Mouse (Mus musculus) layer of hippocampus, postnatal 36 days (tissue): ENCODE data around the gene Sarnp. TPM values are rescaled to one million over a fixed set of nuclear protein-coding genes. Genes with fewer than 3 reads are reported as not detected.

ENCODE experiments used
- DNase-seq, 2 experiments: peaks; one replicate each; pipeline ENCODE4 v3.0.0; 2022
- total RNA-seq, 2 experiments: library from RNA; stranded (reverse); gene quantifications; 2 replicates each; pipeline ENCODE4 v1.2.3; 2021

Sarnp gene
- total RNA-seq, 2 experiments from 2014 or later, result 38.9 to 39.5 TPM

DNA sequence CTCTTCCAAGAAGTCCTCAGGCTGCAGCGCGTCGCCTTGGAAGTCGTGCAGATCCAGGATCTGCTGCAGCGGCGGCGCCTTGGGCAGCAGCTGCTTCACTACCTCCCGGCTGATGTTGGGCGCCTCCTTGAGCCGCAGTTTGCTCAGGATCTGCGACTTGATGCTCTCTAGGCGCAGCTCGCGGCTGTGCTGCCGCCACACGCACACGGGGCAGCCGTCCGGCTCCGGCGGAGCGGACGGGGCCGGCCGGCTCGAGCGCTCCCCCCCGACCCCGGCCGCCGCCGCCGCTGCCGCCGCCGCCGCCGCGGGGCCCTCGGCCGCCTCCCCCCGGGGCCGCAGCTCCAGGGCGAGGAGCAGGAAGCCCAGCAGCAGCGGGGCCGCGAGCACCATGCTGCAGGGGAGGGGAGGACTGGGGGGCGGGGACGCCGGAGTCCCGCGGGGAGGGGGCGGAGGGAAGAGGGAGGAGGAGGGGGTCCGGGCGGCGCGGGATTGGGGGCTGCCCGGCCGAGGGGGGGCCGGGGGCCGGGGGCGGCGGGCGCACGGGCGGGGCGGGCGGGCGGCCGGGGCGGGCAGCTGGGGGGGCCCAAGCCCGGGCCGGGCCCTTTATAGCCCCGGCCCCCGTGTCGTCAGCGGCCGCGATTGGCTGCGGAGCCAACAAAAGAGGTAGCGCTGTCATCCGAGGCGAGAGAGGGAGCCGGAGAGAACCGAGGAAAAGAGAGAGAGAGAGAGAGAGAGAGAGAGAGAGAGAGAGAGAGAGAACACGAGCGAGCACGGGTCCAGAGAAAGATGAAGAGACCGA lies 74.4 kb downstream of the Sarnp start, which contains the start of gene Gdf11:
Gene Gdf11, minus strand, starts transcription at position 423 of the 799 bp plus-strand sequence.
- peak; percentile 38 to 63 for DNase-seq

GRCm38 (mm10) chr10:128892246-128892645 lies 75.1 kb downstream of the Sarnp start:
- no peak for DNase-seq

DNA sequence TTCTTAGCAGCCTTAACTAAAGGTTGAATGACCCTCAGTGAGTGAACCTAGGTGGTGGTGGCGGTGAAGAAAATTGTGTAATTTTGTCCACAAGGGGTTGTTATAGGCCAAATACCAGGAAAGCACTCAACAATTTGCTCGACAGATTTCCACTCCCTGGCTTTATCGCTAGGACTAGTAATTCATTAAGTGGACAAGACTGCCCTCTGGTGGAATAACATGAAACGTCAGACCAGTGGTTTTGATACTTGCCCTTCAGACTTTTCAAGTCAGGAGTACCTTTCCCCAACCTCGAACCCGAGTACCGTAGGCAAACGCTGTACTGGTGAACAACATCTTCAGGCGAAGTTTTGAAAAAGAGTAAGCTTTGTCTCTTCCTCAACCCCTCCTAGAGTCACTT lies 78.3 kb downstream of the Sarnp start:
- peak in 1 of 2 experiments; percentile 74 for DNase-seq

DNA sequence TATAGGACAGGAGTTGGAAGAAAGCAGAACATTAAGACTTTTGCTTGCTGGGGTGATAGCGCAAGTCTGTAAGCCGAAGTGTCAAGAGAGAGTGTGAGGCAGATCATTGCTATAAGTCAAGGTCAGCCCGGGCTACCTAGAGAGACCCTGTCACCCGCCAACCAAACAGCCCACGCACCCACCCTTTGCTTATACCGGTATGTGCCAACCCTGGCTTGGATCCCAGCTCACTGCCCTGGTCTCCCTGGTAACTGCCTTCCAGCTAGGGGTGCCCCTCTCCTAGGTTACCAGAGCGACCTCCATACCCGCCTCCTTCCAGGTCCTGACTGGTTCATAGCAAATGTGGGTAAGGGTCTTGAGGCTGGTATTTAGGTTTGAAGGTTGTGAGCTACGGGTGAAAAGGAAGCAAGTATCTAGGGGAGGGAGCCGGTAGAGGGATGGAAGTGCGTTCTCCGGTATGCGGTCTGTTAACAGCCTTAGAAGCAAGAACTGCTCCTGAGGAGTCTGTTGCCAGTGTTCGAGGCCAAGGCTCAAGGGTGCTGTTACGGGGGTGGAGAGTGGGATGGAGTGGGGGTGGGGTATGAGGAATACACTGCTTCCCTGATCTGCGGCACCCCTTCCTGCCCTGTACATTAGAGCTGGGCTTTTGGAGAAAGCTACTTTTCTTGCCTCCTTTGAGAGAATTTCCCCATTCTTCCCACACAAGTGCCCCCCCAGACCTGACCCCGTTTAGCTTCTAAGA lies 79.0 kb downstream of the Sarnp start:
- DNase-seq, result peak; percentile 68 to 69

GRCm38 (mm10) chr10:128896807-128897206 lies 79.7 kb downstream of the Sarnp start:
- no peak for DNase-seq

DNA sequence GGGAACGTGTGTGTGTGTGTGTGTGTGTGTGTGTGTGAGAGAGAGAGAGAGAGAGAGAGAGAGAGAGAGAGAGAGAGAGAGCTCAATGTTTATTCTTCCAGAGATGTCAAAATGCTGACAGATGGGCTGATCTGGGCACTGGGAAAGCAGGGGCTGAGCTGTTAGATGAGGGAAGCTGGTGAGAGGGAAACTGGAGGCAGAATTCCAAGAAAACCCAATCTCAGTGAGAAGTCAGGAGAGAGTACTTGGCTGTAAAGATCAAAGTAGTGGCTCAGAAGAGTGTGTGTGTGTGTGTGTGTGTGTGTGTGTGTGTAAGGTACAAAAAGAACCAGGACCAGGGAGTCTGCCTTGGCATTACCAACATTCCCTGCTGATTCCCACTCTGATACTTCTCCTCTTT lies 80.4 kb downstream of the Sarnp start:
- DNase-seq, result no peak

GRCm38 (mm10) chr10:128899759-128900490 lies 82.8 kb downstream of the Sarnp start:
- no peak for DNase-seq

DNA sequence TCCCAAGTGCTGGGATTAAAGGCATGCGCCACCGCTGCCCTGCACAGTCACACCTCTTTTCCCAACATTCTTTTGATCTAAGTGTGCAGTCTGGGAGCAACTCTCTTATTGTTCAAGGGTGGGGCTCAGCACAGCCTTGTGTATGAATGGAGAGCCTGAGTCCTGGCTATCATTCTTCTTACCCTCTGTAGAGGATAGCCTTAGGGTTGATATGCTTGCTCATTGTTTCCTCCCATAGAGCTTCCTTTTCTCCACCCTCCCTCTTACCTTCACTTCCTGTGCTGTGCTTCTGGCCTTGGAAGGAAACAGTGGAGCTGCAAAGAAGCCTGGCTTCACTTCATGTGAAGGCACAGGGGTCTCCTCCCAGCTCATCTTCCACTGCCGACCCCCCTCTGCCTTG lies 83.6 kb downstream of the Sarnp start, which contains the start of gene Cd63:
Gene Cd63, plus strand, starts transcription at position 292 of the 400 bp plus-strand sequence.
- DNase-seq, result no peak

DNA sequence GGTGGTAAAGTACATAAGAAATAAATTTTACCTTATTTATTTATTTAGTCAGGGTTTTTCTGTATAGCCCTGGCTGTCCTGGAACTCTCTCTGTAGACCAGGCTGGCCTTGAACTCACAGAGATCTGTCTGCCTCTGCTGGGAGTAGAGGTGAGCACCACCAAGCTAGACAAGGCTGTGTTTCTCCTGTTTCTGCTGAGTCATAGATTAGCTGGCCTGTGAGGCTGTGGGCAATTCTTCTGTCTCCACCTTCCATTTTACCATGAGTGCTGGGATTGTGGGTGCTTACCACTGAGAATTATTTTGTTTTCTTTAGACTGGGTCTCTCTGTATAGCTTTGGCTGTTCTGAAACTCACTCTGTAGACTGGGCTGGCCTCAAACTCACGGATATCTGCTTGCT lies 84.3 kb downstream of the Sarnp start:
- DNase-seq, result no peak

DNA sequence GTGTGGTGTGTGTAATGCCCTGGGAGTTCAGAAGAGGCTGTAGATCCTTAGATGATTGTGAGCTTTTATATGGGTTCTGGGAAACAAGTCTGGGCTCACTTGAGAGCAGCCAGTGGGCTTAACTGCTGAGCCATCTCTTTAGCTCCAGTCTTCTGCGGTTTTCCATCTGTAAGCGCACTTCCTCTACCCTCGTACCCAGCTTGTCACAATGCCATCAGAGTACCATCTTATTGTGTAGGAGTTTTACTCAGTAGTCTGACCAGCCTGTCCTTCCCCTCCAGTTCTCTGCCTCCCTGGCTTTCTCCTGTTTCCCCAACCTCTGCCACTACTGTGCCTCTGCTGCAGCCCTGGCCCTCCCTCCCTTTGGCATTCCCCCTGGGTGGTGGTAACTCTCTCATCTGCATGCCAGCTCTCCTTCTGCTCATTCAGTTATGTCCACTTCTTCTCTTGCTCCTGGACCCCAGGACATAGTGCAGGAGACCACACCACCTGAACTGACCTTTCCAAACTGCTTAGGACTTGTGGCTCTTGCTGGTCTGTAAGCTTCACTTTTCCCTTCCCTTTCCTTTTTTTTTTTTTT lies 85.4 kb downstream of the Sarnp start:
- DNase-seq, result no peak

GRCm38 (mm10) chr10:128904812-128905211 lies 87.7 kb downstream of the Sarnp start:
- no peak for DNase-seq

DNA sequence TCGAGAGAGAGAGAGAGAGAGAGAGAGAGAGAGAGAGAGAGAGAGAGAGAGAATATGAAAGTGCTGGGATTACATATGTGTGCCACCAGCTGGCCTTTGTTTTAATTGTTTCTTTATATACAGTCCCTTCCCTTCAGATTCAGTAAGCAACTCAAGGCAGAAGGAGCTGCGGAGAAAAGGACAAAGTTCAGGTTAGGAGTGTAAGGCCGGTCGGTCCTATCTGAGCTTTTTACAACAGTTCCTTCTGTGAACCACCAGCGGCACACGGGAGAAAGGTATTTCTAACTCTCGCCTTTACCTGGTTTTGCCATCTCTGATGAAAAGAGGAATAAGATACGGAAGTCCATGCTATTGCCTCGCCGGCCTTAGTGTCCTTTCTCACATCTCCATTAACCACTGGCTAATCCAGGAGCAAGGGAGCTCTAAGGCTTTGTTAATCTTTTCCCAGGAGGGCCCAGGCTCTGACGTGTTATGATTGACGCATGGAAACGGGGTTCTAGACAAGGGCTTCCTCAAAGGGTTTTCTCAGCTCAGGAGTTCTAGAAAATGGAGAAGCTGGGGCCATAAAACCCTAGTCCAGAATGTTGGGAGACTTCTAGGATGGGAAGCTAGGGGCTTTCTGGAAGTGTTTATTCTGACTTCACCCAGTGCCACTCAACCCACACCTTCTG lies 91.8 kb downstream of the Sarnp start:
- no peak for DNase-seq

GRCm38 (mm10) chr10:128909567-128910028 lies 92.5 kb downstream of the Sarnp start:
- peak; percentile 71 to 78 for DNase-seq

GRCm38 (mm10) chr10:128910066-128910841 lies 93.1 kb downstream of the Sarnp start:
- peak; percentile 53 to 67 for DNase-seq

DNA sequence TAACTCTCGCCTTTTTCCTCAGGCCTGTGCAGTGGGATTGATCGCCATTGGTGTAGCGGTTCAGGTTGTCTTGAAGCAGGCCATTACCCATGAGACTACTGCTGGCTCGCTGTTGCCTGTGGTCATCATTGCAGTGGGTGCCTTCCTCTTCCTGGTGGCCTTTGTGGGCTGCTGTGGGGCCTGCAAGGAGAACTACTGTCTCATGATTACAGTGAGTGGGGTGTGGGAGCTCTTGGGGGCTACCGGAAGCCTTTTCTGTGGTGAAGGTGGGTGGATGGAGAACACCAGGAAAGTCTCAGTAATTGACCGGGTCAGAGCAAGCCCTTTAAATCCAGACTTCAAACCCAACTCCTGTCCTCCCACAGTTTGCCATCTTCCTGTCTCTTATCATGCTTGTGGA lies 94.3 kb downstream of the Sarnp start:
- no peak for DNase-seq

- no peak for DNase-seq
These were observed 95.1 kb downstream of the Sarnp start for GRCm38 (mm10) chr10:128912268-128912667.

DNA sequence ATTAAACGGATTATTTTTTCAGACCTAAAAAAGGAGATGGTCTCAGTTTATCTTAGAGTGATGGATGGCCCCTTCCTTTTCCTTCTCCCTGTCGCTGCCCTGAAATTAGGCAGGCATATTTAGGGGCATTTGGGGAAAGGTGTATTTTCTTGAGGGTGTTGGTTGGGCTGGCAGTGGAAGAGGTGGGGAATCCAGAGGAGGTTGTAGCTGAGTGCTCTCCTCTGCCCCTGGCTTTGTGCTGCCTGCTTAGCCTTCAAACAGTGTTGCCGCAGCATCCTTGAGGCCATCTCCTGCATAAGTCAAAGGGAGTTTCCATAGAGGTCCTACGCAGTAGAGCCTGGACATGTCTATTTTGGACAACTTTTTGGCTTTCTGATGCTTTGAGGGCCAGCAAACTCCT lies 95.7 kb downstream of the Sarnp start:
- DNase-seq, result no peak

DNA sequence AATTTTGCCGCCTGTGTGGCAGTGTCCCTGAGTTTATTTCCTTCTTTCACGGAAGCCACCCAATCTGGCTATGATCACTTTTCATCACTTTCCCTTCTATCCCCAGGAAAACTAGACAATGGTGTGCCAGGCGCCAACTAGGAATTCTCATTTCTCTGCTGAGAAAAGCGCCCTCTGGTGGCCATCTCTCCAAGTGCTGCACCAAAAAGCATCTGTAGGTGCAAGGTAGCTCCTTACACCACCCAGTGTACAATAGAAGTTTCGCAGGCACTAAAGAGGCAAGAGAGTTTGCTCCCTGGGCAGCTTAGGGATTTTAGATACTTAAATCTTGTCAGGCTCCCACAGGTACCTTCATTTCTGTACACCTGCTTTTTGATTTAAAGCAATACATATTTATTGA lies 96.1 kb downstream of the Sarnp start:
- DNase-seq, result peak; percentile 85 to 86

DNA sequence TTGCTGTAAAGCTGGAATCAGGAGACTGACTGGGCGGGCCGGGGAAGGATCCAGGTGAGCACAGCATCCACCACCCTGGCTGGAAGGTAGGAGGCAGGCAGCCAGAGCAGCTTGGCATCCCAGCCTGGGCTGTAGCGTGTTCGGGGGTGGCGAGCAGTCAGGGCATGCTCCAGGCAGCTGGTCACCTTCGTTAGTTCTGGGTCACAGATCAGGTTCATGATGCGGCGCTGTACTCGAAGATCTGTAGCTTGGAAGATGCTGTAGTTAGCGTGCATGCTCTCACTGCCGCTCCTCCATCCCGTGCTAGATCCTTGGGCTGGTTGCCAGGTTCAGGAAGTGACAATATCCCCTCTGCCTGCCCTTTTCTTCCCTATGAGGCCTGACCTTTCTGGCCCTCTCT lies 96.6 kb downstream of the Sarnp start:
- DNase-seq, result no peak

DNA sequence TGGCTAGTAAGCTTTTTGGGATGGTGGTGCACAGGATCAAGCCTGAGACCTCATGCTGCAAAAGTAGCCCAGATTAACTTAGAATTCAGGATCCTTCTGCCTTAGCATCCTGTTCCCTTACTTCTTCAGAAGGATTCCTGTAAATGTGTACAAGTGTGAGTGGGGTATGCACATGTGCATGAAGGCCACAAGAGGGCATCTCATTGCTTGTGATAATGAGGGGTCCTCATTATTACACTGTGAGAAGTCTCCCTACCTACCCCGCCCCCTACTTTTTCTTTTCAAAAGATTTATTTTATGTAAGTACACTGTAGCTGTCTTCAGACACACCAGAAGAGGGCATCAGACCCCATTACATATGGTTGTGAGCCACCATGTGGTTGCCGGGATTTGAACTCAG lies 98.4 kb downstream of the Sarnp start:
- no peak for DNase-seq

DNA sequence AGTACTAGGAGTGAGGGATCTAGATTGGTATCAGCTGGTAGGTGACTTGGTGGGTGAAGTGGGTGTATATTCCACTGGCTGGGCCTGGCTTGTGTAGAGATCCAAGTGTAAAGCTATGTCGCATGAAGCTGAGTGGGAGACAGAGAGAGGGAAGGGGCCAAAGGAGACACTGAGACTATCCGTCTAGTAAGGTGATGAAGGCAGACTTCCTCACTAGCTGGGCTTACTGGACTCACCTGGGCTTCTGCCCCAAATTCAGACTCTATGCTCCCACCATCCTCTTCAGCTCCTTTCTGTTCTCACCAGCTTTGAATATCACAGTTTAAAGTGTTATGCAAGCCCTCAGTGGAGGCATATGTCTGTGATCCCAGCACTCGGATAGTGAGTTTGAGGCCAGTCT lies 99.5 kb downstream of the Sarnp start:
- no peak for DNase-seq
